Mouse (Mus musculus) MEL (cell line): ENCODE measurements at regions not wholly inside any gene's neighbourhood (a gene's known extent, or its start where the extent isn't known, plus 50 kb on each side); places are given as distances from the start of the nearest gene placed in this dataset.

Experiments
- DNase-seq: peaks from one replicate; pipeline ENCODE4 v3.0.0; 2011; ENCODE audit warnings: low read depth, low spot score
- H3K27ac ChIP-seq: 2 replicates; pipeline ENCODE4 v1.5.1; 2012; ENCODE audit warnings: low read depth, mild to moderate bottlenecking, control low read depth, low read length, moderate library complexity; ENCODE audit not compliant: control insufficient read depth
- H3K27me3 ChIP-seq, 2 experiments: fragments of 150-350 bp in 1 of 2; sonication (generic) in 1 of 2; 2 replicates each; pipeline ENCODE4 v1.6.1; 2012; ENCODE audit warnings: low read length in 2 of 2, mild to moderate bottlenecking in 2 of 2, improper control_type of control experiment in 1 of 2, moderate library complexity in 1 of 2; ENCODE audit not compliant: insufficient read depth in 2 of 2, control insufficient read depth in 1 of 2
- H3K36me3 ChIP-seq, 2 experiments: 2 replicates each; pipeline ENCODE4 v1.6.1; 2012 to 2014; ENCODE audit warnings: low read length in 2 of 2, improper control_type of control experiment in 1 of 2, inconsistent platforms in 1 of 2, mild to moderate bottlenecking in 1 of 2; ENCODE audit not compliant: insufficient read depth in 2 of 2, control insufficient read depth in 1 of 2
- H3K4me1 ChIP-seq, 2 experiments: fragments of 150-350 bp in 1 of 2; sonication (generic) in 1 of 2; 2 replicates each; pipeline ENCODE4 v1.6.1; 2012; ENCODE audit warnings: low read length in 2 of 2, improper control_type of control experiment in 1 of 2, mild to moderate bottlenecking in 1 of 2; ENCODE audit not compliant: insufficient read depth in 2 of 2, control insufficient read depth in 1 of 2
- H3K4me3 ChIP-seq, 2 experiments: fragments of 150-350 bp in 1 of 2; sonication (generic) in 1 of 2; 2 replicates each; pipeline ENCODE4 v1.5.1; 2012; ENCODE audit warnings: low read depth in 2 of 2, low read length in 2 of 2, mild to moderate bottlenecking in 2 of 2, moderate library complexity in 2 of 2, control low read depth in 1 of 2, improper control_type of control experiment in 1 of 2; ENCODE audit not compliant: control insufficient read depth in 1 of 2, insufficient read depth in 1 of 2
- H3K79me2 ChIP-seq: 2 replicates; pipeline ENCODE4 v1.6.1; 2012; ENCODE audit warnings: mild to moderate bottlenecking, low read length, moderate library complexity; ENCODE audit not compliant: control insufficient read depth, poor library complexity, insufficient read depth
- H3K9ac ChIP-seq: 2 replicates; pipeline ENCODE4 v1.6.1; 2012; ENCODE audit warnings: low read depth, mild to moderate bottlenecking, control low read depth, low read length, moderate library complexity; ENCODE audit not compliant: control insufficient read depth, poor library complexity, severe bottlenecking
- H3K9me3 ChIP-seq: fragments of 150-350 bp; sonication (generic); replicated peaks from 2 replicates; pipeline ENCODE4 v1.6.1; 2012; ENCODE audit warnings: mild to moderate bottlenecking, low read length, improper control_type of control experiment, moderate library complexity; ENCODE audit not compliant: insufficient read depth
- CHD1 ChIP-seq: IDR thresholded peaks from 2 replicates; pipeline ENCODE4 v1.6.1; 2012; ENCODE audit warnings: low read depth, mild to moderate bottlenecking, inconsistent platforms, low read length, improper control_type of control experiment
- CHD2 ChIP-seq: IDR thresholded peaks from 2 replicates; pipeline ENCODE4 v1.6.1; 2011; ENCODE audit warnings: low read length, improper control_type of control experiment
- ELF1 ChIP-seq: IDR thresholded peaks from 2 replicates; pipeline ENCODE4 v1.6.1; 2014; ENCODE audit warnings: low read depth, mild to moderate bottlenecking, inconsistent platforms, low read length, improper control_type of control experiment, moderate library complexity
- GABPA ChIP-seq: IDR thresholded peaks from 2 replicates; pipeline ENCODE4 v1.6.1; 2012; ENCODE audit warnings: low read depth, mild to moderate bottlenecking, inconsistent platforms, low read length, improper control_type of control experiment, moderate library complexity
- JUND ChIP-seq: IDR thresholded peaks from 2 replicates; pipeline ENCODE4 v1.6.1; 2011; ENCODE audit warnings: low read depth, mild to moderate bottlenecking, improper control_type of control experiment, low read length
- KAT2A ChIP-seq: conservative IDR thresholded peaks from 2 replicates; pipeline ENCODE4 v1.6.1; 2012; ENCODE audit warnings: low read depth, low read length, improper control_type of control experiment, inconsistent platforms
- MXI1 ChIP-seq: IDR thresholded peaks from 2 replicates; pipeline ENCODE4 v1.6.1; 2011; ENCODE audit warnings: mild to moderate bottlenecking, low read depth, low read length, improper control_type of control experiment
- NELFE ChIP-seq: IDR thresholded peaks from 2 replicates; pipeline ENCODE4 v1.6.1; 2011; ENCODE audit warnings: low read depth, low read length, improper control_type of control experiment
- POLR2AphosphoS2 ChIP-seq: IDR thresholded peaks from 2 replicates; pipeline ENCODE4 v1.6.1; 2011; ENCODE audit warnings: low read length, improper control_type of control experiment
- SMC3 ChIP-seq: IDR thresholded peaks from 2 replicates; pipeline ENCODE4 v1.6.1; 2011; ENCODE audit warnings: low read depth, low read length, improper control_type of control experiment
- TAL1 ChIP-seq: IDR thresholded peaks from 2 replicates; pipeline ENCODE4 v1.6.1; 2012; ENCODE audit warnings: mild to moderate bottlenecking, inconsistent platforms, low read length, moderate library complexity, mixed read lengths
- UBTF ChIP-seq: IDR thresholded peaks from 2 replicates; pipeline ENCODE4 v1.6.1; 2012; ENCODE audit warnings: low read depth, mild to moderate bottlenecking, inconsistent platforms, low read length, improper control_type of control experiment, moderate library complexity, borderline replicate concordance; ENCODE audit not compliant: insufficient read depth
- ZKSCAN1 ChIP-seq: IDR thresholded peaks from 2 replicates; pipeline ENCODE4 v1.6.1; 2012; ENCODE audit warnings: low read depth, mild to moderate bottlenecking, inconsistent platforms, low read length, improper control_type of control experiment, moderate library complexity
- ZNF384 ChIP-seq: IDR thresholded peaks from 2 replicates; pipeline ENCODE4 v1.6.1; 2012; ENCODE audit warnings: low read depth, mild to moderate bottlenecking, inconsistent platforms, low read length, improper control_type of control experiment

- H3K79me2 ChIP-seq: no peaks in the 10 kb centered on the region
- DNase-seq: no peak
Measured at GRCm38 (mm10) chr8:30251797-30252196, 2804.3 kb downstream of the Poteg start.

GRCm38 (mm10) chr8:30269949-30270910 lies 2822.8 kb downstream of the Poteg start:
- no peak for DNase-seq
- no peaks in the 10 kb centered on the region for H3K79me2 ChIP-seq
- no peak overlapping the region for H3K27ac ChIP-seq
- no peak overlapping the region for H3K9ac ChIP-seq
- no peaks in the 10 kb centered on the region for H3K4me1 ChIP-seq
- no peaks in the 10 kb centered on the region for H3K9me3 ChIP-seq
- no peak overlapping the region for H3K4me3 ChIP-seq
- H3K36me3 ChIP-seq: no peaks in the 10 kb centered on the region
- no peaks in the 10 kb centered on the region for H3K27me3 ChIP-seq
- TF ChIP-seq NELFE (no peak), JUND (no peak), GABPA (no peak), ELF1 (no peak), SMC3 (no peak), MXI1 (no peak), ZNF384 (no peak), KAT2A (no peak), POLR2AphosphoS2 (no peak)
- TF ChIP-seq, all 39 proteins: peak for 0

More at GRCm38 (mm10) chr8:30251797-30252196, 2804.3 kb downstream of the Poteg start:
- no peak for TF ChIP-seq KAT2A
- no peak for TF ChIP-seq ZNF384
- no peak for TF ChIP-seq CHD1
- no peak for TF ChIP-seq ELF1
- TF ChIP-seq UBTF: no peak
- TF ChIP-seq POLR2AphosphoS2: no peak
- TF ChIP-seq CHD2: no peak
- no peak for TF ChIP-seq ZKSCAN1
- no peak for TF ChIP-seq TAL1
- TF ChIP-seq, all 39 proteins: peak for 0
- no peak overlapping the region for H3K9ac ChIP-seq
- no peaks in the 10 kb centered on the region for H3K36me3 ChIP-seq
- H3K4me3 ChIP-seq: no peak overlapping the region
- no peaks in the 10 kb centered on the region for H3K27me3 ChIP-seq
- no peaks in the 10 kb centered on the region for H3K4me1 ChIP-seq
- H3K27ac ChIP-seq: no peak overlapping the region
- no peaks in the 10 kb centered on the region for H3K9me3 ChIP-seq
